Mouse (Mus musculus): ENCODE data around the gene Cdc42ep5.

DNA sequence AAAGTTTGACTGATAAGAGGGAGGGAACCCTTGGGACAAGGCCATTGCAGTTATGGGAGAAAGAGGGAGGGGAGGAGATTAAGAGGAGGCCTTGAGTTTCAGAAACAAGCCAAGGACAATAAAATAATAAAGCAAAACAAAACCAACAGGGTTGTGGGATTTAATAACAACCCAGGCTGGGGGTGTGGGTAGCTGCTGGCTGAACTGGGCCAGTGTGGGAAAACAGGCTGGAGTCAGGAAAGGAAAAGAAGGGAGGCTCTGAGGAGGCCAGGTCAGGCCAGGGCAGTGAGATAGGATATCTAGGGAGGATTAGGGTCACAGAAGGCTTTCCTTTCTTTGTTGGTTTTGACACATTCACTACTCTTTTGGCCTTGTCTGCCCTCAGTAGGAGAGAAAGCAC, 2.4 kb upstream of the Cdc42ep5 start:
- TF ChIP-seq POLR2A (IDR thresholded peaks at IDR 0.05; ENCODE audit: extremely low read depth, insufficient read depth, low read length) (no peak), CTCF (IDR thresholded peaks at IDR 0.05; ENCODE audit: extremely low read depth, insufficient read depth, low read length) (no peak)
